Mouse (Mus musculus) c-Kit-positive CD71-negative TER-119-negative erythroid progenitor cells, embryonic 14.5 days (primary cell): ENCODE data around the gene Rgs3.

Source experiments
- DNase-seq: peaks from one replicate; pipeline ENCODE4 v3.0.0-alpha.2; 2013; ENCODE audit warnings: low read depth

Gene Rgs3

DNA sequence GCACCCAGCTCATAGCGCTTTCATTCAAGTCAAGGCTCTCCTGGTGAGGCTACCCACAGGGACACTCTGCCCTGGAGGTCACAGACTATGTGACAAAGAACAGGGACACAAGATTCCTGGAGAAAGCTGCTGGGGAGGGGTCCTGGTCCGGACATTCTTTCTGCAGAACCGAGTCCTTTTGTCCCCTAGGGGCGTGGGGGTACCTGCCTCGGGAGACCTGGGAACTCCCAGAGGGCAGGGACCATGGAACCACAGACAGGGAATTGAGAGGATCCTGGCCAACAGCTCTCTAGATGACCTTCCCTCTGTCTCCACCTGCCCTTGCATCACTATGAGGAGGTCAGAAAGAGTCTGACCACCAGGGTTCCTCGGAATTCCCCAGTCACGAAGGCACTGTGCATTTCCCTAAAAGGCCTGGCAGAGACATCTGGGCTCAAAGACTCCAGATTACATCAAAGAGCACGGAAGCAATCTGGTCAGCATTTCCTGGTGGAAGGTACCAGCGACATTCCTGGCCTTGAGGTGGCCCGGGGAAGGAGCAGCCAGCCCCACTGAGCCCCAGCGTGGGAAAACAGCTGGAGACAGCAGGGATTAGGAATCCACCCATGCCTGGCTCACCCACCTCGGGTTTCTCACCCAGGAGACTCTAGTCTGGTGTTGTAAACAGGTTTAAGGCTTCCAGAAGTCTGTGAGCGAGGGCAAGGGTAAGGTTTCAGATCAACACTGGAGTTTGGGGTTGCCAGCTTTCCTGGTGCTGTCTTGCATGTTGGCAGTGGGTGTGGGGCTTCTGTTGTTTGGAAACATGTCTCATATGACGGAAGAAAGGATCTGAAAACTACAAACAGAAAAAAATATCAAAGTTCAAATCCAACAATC is 183.5 kb downstream of the Rgs3 start:
- no peak for DNase-seq

DNA sequence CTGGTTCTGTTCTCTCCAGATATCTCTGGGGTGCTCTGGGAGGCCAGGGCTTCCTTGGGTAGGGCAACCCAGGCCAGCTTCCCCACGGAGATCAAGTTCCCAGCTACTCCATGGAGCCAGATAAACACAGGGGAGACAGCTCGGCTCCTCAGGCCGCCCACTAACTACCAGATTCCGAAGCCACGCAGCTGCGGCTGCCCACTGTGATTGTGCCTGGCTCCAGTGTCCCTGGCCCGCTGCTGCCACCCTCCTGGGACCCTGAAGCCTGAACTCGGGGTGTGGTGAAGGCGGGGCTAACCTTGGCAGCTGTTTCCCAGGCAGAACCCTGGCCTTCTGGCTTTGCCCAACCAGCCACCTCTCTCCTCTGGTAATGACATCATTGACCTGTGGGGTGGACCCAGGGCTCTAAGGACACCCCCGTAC is 184.9 kb downstream of the Rgs3 start:
- no peak for DNase-seq

DNA sequence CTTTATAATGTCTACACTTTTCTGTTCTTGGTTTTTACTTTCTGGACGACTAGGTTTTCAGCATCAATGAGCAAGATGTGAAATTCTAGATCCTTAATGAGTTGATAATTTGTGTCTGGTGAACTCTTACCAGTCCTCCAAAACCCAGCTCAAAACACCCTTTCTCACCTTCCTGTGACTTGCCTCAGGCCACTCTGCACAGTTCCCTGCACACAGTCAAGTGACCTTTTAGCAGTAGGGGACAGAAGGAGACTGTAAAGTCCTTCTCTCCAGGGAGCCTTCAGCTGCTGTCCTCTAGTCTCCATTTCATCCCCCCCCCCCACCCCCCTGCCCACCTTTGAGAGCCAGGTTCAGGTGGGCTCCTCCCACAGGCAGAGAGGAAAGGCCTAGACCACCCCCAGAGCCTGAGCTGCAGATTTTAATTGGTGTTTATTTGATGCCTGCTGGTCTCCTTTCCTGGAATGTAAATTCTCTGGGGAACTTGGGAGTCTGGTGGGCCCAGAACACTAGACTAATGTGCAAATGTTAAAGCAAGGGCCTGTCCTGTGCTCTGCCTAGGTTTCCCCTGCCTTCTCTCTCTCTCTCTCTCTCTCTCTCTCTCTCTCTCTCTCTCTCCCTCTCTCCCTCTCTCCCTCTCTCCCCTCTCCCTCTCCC is 185.5 kb downstream of the Rgs3 start:
- DNase-seq, result no peak
